Mouse (Mus musculus): ENCODE data around the gene Gpr108.

GRCm38 (mm10) chr17:57278943-57279590 is 30.8 kb upstream of the Gpr108 start, which contains the start of gene Vav1:
- TF ChIP-seq CTCF (IDR thresholded peaks at IDR 0.05; ENCODE audit: low read depth): no peak
- TF ChIP-seq EP300 (IDR thresholded peaks at IDR 0.05; ENCODE audit: low read depth): no peak
